Mouse (Mus musculus) stomach, embryonic 15.5 days (tissue): Measurements from ENCODE around the gene Cux1. TPM values are rescaled to one million over a fixed set of nuclear protein-coding genes. Genes with fewer than 3 reads are reported as not detected.
A peak's percentile ranks its signal among the peaks of the same experiment; 100 is the strongest.

ENCODE experiments used
- ATAC-seq: fragments of 200-750 bp; cut with Nextera tagmentation; 2 replicates; pipeline ENCODE4 v1.8.0; 2017; ENCODE audit warnings: low read depth, moderate number of reproducible peaks, moderate TSS enrichment; ENCODE audit not compliant: insufficient read depth, low FRiP score
- H3K27ac ChIP-seq: fragments of 300-500 bp; sonication (generic); 2 replicates; pipeline ENCODE4 v1.5.1; 2015; ENCODE audit warnings: mild to moderate bottlenecking, inconsistent platforms
- H3K27me3 ChIP-seq: fragments of 300-500 bp; sonication (generic); replicated peaks from 2 replicates; pipeline ENCODE4 v1.6.1; 2015; ENCODE audit warnings: inconsistent platforms
- H3K36me3 ChIP-seq: fragments of 300-500 bp; sonication (generic); 2 replicates; pipeline ENCODE4 v1.6.1; 2015; ENCODE audit warnings: inconsistent platforms
- H3K4me1 ChIP-seq: fragments of 300-500 bp; sonication (generic); 2 replicates; pipeline ENCODE4 v1.6.1; 2015; ENCODE audit warnings: inconsistent platforms
- H3K4me2 ChIP-seq: fragments of 300-500 bp; sonication (generic); 2 replicates; pipeline ENCODE4 v1.6.1; 2015; ENCODE audit warnings: mild to moderate bottlenecking, inconsistent platforms
- H3K4me3 ChIP-seq: fragments of 300-500 bp; sonication (generic); replicated peaks from 2 replicates; pipeline ENCODE4 v1.5.1; 2015; ENCODE audit warnings: inconsistent platforms
- H3K9ac ChIP-seq: fragments of 300-500 bp; sonication (generic); 2 replicates; pipeline ENCODE4 v1.6.1; 2015; ENCODE audit warnings: inconsistent platforms
- H3K9me3 ChIP-seq: fragments of 300-500 bp; sonication (generic); 2 replicates; pipeline ENCODE4 v1.6.1; 2016; ENCODE audit warnings: inconsistent platforms
- WGBS: fragments of 180-500 bp; shearing (Covaris S2); methylation state at CpG from one replicate; pipeline ENCODE4 v1.1.7; 2015; 5-methylcytosine and 5-hydroxymethylcytosine counted together
- polyA plus RNA-seq: library from polyadenylated mRNA; unstranded; fragments of >200 nt; fragmentation: Nextera tagmentation; extraction: Ambion mirVana; gene quantifications from 2 replicates; pipeline ENCODE4 v1.2.1, GENCODE M21; 2015

The Cux1 gene
- 73.5 and 81.0 TPM in 2 replicates for polyA plus RNA-seq

DNA sequence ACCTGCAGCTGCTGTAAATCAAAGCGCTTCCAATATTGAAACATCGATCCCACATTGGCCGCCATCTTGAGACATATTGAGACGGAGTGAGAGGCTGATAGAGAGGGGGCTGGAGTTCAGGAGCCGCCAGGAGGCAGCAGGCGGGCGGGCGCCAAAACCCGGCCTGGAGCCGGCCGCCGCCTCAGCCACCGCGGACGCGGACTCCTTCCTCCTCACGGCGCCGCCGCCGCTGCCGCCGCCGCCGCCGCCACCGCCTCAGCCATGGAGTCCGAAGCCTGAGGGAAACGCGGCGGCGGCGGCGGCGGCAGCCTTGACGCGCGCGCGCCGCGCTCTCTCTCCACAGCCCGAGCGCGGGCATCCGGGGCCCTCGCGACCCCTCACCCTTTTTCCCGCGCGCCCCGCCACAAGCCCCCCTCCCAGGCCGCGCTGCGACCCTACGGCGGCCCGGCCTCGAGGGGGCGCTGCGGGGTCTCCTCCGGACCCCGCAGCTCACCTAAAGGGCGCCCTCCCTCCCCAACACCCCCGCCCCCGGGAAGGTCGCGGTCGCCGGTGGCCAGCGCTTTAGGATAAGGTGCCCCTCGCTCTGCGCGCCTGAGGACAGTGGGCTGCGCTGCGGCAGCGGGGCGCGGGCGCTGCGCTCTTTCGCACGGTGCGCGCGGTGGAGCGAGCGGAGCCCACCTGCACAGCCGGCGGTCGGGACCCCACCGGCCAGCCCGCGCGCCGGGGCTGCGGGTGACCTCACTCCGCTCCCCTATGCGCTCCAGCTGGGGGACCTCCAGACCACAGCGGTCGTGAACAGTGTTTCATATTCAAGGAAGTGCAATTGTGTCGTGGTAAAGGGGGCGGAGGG, at the start of gene Cux1:
TSS of gene Cux1 (minus strand) at position 315 of the 850 bp plus-strand sequence.
- Histone ChIP-seq H3K27ac (peak within 1 kb of the TSS; percentile 92), H3K27me3 (no peaks in the 10 kb centered on the region), H3K4me1 (peaks cover 15% of the 10 kb centered on the region), H3K9ac (peak within 1 kb of the TSS; percentile 96), H3K4me3 (peak within 1 kb of the TSS; percentile 90), H3K4me2 (peak within 1 kb of the TSS; percentile 100), H3K36me3 (no peaks in the 10 kb centered on the region), H3K9me3 (no peaks in the 10 kb centered on the region)
- WGBS: under 1% methylated on average over 99 of the region's 103 CpGs
- ATAC-seq: peak; percentile 86

GRCm38 (mm10) chr5:136612391-136612790, 45.1 kb upstream of the Cux1 start:
- H3K4me1 ChIP-seq: peaks cover 4% of the 10 kb centered on the region; the same call in 1 of the 2 replicates
- WGBS: 57% methylated on average over 1 of the region's 1 CpGs
- H3K9ac ChIP-seq: no peak overlapping the region
- H3K9me3 ChIP-seq: no peaks in the 10 kb centered on the region
- no peak overlapping the region for H3K4me2 ChIP-seq
- H3K4me3 ChIP-seq: no peak overlapping the region
- no peaks in the 10 kb centered on the region for H3K36me3 ChIP-seq
- no peak for ATAC-seq
- H3K27me3 ChIP-seq: no peaks in the 10 kb centered on the region
- H3K27ac ChIP-seq: no peak overlapping the region

GRCm38 (mm10) chr5:136608814-136609434, 41.6 kb upstream of the Cux1 start:
- Histone ChIP-seq H3K4me3 (no peak overlapping the region), H3K27me3 (no peaks in the 10 kb centered on the region), H3K9ac (no peak overlapping the region), H3K36me3 (no peaks in the 10 kb centered on the region), H3K4me2 (no peak overlapping the region), H3K27ac (no peak overlapping the region), H3K4me1 (peaks cover 4% of the 10 kb centered on the region; the same call in 1 of the 2 replicates), H3K9me3 (no peaks in the 10 kb centered on the region)
- peak; percentile 78; the same call in 1 of the 2 replicates for ATAC-seq
- 53% methylated on average over 6 of the region's 6 CpGs for WGBS

DNA sequence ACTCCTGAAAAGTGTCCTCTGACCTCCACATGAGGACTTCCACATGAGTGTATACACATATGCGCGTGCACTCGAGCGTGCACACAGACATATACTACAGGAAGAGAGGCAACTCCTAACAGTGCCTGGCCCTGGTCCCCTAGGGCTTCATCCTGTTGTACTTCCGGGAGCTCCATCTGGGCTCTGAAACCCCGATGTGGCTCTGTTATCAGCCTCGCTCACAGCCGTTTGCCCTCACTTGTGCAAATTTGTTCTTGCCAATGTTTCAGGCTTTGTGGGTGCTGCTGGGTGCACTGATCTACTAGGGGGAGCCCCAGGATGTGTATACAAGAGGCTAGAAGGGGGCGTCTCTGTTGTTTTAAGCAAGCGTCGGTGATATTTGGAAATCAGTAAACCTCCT, 37.9 kb upstream of the Cux1 start:
- H3K4me1 ChIP-seq: peaks cover 4% of the 10 kb centered on the region; the same call in 1 of the 2 replicates
- H3K4me3 ChIP-seq: no peak overlapping the region
- H3K27ac ChIP-seq: no peak overlapping the region
- 66% methylated on average over 11 of the region's 11 CpGs for WGBS
- no peak overlapping the region for H3K9ac ChIP-seq
- H3K4me2 ChIP-seq: no peak overlapping the region
- no peaks in the 10 kb centered on the region for H3K36me3 ChIP-seq
- no peaks in the 10 kb centered on the region for H3K27me3 ChIP-seq
- H3K9me3 ChIP-seq: no peaks in the 10 kb centered on the region
- ATAC-seq: no peak

- no peaks in the 10 kb centered on the region for H3K27me3 ChIP-seq
- H3K27ac ChIP-seq: no peak overlapping the region
- 78% methylated on average over 13 of the region's 13 CpGs for WGBS
- ATAC-seq: no peak
- H3K4me2 ChIP-seq: no peak overlapping the region
- H3K9ac ChIP-seq: no peak overlapping the region
- no peaks in the 10 kb centered on the region for H3K9me3 ChIP-seq
- H3K4me3 ChIP-seq: no peak overlapping the region
- H3K4me1 ChIP-seq: no peaks in the 10 kb centered on the region
- no peaks in the 10 kb centered on the region for H3K36me3 ChIP-seq
Measured at GRCm38 (mm10) chr5:136603176-136603964, 36.1 kb upstream of the Cux1 start.

GRCm38 (mm10) chr5:136600511-136600910, 33.2 kb upstream of the Cux1 start:
- Histone ChIP-seq H3K9ac (no peak overlapping the region), H3K27me3 (no peaks in the 10 kb centered on the region), H3K27ac (no peak overlapping the region), H3K4me3 (no peak overlapping the region), H3K4me1 (no peaks in the 10 kb centered on the region), H3K4me2 (no peak overlapping the region), H3K9me3 (no peaks in the 10 kb centered on the region), H3K36me3 (no peaks in the 10 kb centered on the region)
- WGBS: 80% methylated on average over 5 of the region's 5 CpGs
- ATAC-seq: no peak

GRCm38 (mm10) chr5:136594896-136595540, 27.7 kb upstream of the Cux1 start:
- H3K9me3 ChIP-seq: no peaks in the 10 kb centered on the region
- H3K4me3 ChIP-seq: no peak overlapping the region
- no peak overlapping the region for H3K4me2 ChIP-seq
- H3K27me3 ChIP-seq: no peaks in the 10 kb centered on the region
- no peak overlapping the region for H3K27ac ChIP-seq
- H3K4me1 ChIP-seq: no peaks in the 10 kb centered on the region
- WGBS: 65% methylated on average over 8 of the region's 8 CpGs
- H3K36me3 ChIP-seq: no peaks in the 10 kb centered on the region
- ATAC-seq: no peak
- H3K9ac ChIP-seq: no peak overlapping the region

GRCm38 (mm10) chr5:136591816-136592499, 24.7 kb upstream of the Cux1 start:
- H3K27me3 ChIP-seq: no peaks in the 10 kb centered on the region
- no peaks in the 10 kb centered on the region for H3K36me3 ChIP-seq
- no peak overlapping the region for H3K9ac ChIP-seq
- H3K9me3 ChIP-seq: no peaks in the 10 kb centered on the region
- no peak overlapping the region for H3K4me3 ChIP-seq
- WGBS: 79% methylated on average over 8 of the region's 8 CpGs
- H3K4me2 ChIP-seq: no peak overlapping the region
- H3K4me1 ChIP-seq: no peaks in the 10 kb centered on the region
- ATAC-seq: no peak
- no peak overlapping the region for H3K27ac ChIP-seq

- WGBS: 35% methylated on average over 2 of the region's 2 CpGs
- H3K36me3 ChIP-seq: no peaks in the 10 kb centered on the region
- no peak for ATAC-seq
- no peak overlapping the region for H3K4me2 ChIP-seq
- 0 out of 2 replicates have a peak, but pooled peaks cover 5% of the 10 kb centered on the region for H3K4me1 ChIP-seq
- no peak overlapping the region for H3K9ac ChIP-seq
- H3K27ac ChIP-seq: no peak overlapping the region
- no peak overlapping the region for H3K4me3 ChIP-seq
- H3K9me3 ChIP-seq: no peaks in the 10 kb centered on the region
- no peaks in the 10 kb centered on the region for H3K27me3 ChIP-seq
Measured at GRCm38 (mm10) chr5:136589002-136589401, 21.7 kb upstream of the Cux1 start.

DNA sequence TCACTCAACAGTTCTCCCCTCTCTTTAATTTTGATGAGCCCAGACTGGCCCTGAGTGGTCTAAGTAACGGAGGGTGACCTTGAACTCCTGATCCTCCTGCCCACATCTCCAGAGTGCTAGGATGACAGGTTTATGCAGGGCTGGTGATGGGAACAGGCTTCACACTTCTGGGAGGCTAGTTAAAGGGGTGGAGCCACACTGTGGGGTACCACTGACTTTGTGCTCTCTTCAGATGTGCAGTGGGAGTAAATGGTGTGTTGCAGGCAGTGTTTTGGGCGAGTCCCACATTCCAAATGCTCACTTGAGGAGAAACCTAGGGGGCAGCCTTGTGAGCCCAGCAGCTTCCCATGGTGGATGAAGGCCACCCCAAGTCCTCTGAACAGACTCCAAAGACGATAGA, 21.2 kb upstream of the Cux1 start:
- 0 out of 2 replicates have a peak, but pooled peaks cover 5% of the 10 kb centered on the region for H3K4me1 ChIP-seq
- no peaks in the 10 kb centered on the region for H3K9me3 ChIP-seq
- H3K36me3 ChIP-seq: no peaks in the 10 kb centered on the region
- no peak overlapping the region for H3K27ac ChIP-seq
- no peak overlapping the region for H3K4me2 ChIP-seq
- H3K27me3 ChIP-seq: no peaks in the 10 kb centered on the region
- no peak overlapping the region for H3K9ac ChIP-seq
- ATAC-seq: no peak
- 58% methylated on average over 3 of the region's 3 CpGs for WGBS
- no peak overlapping the region for H3K4me3 ChIP-seq
